Mouse (Mus musculus) thymus, postnatal 36 days (tissue): ENCODE data around the gene AL607142.1.
A peak's percentile ranks its signal among the peaks of the same experiment; 100 is the strongest.

Experiments
- DNase-seq, 2 experiments: peaks; one replicate each; pipeline ENCODE4 v3.0.0; 2022; ENCODE audit warnings: mixed read lengths in 2 of 2

AL607142.1 gene

DNA sequence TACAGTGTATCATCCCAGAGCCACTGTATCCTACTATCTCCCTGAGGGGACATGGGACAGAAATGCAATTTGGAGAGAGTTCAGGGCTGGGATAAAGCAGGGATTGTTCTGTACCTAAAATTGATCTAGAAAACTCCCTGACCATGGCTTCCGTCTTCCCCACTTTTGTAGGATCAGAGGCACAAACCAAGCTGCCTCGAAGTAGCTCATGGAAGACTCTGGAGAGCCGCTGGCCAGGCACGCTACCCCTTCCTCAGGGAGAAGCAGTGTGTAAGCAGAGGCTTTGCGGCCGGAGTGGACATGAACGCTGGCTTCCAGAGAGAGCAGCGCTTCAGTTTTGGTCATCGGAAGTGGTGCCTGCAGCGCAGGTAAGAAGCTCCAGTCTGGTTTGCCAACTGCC, at the start of gene AL607142.1:
Gene AL607142.1 (plus strand): TSS at position 301 of the 400 bp plus-strand sequence.
- no peak for DNase-seq

- DNase-seq: no peak
Measured at GRCm38 (mm10) chr4:120018426-120018825, 46.4 kb upstream of the AL607142.1 start.

DNA sequence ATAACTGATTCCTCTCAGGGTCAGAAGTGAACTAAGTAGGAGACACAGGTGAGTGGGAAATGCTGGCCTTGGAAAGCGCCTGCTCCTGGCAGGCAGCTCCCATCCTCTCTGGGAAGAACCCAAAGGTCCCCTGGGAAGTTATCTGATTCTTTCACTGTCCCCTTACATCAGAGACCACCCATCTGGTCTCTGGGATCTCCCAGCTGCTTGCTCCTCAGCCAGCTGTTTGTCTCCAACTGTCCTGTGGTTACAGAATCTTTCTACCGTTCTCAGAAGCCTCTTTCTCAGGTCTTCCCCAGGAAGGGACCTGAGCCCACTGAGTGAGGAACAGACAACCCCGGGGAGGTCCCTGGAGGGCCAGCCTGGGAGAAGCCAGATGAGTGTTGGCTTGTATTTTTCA, 42.4 kb upstream of the AL607142.1 start:
- no peak for DNase-seq

DNA sequence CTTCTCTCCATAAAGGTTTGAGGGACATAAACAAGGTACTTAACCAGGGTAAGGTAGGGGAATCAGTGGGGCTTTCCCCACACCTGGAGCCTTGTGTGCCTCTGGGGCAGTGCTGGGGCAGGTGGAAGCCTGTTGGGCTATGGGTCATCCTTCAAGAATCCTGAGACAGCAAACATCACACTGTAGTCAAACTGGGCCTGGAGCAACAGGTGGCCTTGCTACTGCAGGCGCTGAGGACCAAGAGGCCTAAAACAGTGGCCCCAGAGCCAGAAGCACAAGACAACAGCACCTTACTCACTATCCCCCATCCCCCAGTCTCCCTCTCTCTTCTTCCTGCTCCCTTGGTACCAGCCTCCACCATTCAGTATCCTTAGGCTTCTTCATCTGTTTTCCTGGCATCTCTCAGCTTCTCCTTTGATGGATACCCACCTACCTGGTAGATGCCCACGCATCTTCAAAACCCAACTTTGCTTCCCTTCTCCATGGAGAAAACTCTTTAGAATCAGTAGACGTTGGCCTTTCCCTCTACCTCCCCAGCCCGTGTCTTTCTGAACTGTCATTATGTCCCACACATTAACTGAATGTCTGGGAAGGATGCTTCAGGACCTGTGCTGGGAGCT, 41.5 kb upstream of the AL607142.1 start:
- DNase-seq: no peak

GRCm38 (mm10) chr4:120024071-120024470, 40.7 kb upstream of the AL607142.1 start:
- DNase-seq: no peak

- no peak for DNase-seq
Measured at GRCm38 (mm10) chr4:120027671-120028070, 37.1 kb upstream of the AL607142.1 start.

DNA sequence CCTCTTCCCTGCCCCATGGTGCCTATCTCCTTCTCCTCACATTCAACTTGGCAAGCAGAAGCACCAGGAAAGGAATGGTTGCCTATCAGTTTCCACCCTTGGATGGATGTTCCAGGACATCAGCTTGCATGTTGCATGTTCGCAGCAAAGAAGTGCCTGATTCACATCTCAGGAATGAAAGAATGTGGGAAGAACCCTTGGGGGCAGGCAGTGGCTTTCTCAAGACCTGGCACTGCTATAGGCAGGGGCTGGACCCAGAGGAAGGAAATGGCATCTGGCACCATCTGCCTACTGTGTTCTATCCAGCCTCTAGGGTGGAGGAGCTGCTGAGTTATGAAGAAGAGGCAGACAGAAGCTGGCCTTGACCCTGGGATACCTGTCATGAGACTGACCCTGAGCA, 34.9 kb upstream of the AL607142.1 start:
- DNase-seq: no peak

DNA sequence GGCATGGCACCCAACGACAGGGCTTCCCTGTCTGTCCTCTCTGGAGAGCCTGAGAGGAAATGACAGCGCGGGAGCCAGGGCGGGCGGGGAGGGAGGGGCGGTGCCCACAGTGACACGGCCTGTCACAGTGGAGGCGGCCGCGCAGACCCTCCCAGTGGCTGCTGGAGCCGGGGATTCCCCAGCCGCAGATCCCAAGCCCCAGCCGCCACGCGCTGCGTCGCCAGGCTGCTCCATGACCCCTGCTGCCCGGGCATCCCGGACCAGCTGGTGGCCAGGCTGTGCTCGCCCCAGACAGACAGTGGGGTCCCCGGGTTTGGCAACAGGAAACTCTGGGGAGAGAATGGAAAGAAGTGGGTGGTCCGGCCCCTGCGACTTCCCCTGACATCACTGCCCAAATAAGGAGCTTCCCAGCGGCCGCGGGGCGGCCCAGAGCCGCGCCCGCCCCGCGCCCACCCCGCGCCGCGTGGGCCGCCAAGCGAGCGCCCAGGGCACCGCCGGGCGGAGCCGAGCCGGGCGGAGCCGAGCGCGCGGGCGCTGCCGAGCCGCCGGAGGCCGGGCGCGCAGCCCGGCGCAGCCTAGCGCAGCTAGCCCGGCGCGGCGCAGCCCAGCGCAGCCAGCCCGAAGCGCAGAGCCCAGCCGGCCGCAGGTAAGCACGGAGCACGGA, 32.3 kb upstream of the AL607142.1 start:
- peak; percentile 76 to 82 for DNase-seq

GRCm38 (mm10) chr4:120032984-120033355, 31.8 kb upstream of the AL607142.1 start:
- DNase-seq: no peak

GRCm38 (mm10) chr4:120036294-120036693, 28.5 kb upstream of the AL607142.1 start:
- DNase-seq: no peak

DNA sequence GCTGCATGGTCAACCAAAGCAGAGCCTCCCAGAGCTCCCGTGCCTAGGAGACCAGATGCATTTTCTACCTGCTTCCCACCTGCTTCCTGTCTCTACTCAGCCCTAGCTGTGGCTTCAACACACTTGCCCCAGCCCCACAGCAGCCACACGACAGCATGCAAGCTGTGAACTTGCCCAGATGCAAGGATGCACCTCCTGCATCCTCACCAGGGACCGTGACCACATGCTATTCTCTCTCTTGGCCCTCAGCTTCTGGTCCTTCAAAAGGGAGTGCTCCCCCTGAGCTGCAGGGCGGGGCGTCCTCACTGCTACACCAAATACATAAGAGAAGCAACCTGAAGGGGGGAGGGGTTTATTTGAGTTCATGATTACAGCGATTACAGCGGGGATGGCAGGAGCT, 27.8 kb upstream of the AL607142.1 start:
- DNase-seq: peak in 1 of 2 experiments; percentile 55

GRCm38 (mm10) chr4:120041520-120041919, 23.3 kb upstream of the AL607142.1 start:
- DNase-seq: no peak

GRCm38 (mm10) chr4:120042480-120042879, 22.3 kb upstream of the AL607142.1 start:
- no peak for DNase-seq

DNA sequence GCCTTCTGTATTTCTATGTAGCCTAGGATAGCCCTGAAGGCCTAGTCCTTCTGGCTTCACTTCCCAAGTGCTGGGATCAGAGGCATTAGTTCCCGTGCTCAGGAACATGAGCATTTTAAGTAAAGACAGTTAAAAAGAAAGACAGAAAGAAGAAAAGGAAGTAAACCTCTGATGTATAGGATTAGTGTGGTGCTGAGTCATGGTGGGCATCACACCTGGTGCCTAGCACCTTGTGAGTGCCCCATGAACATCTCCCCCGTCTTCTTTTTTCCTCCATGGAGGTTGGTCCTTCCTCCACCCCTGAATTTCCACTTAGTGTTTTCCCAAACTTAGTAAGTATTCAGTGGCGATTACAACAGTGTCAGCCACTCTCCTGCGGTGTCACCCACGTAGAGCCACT, 20.2 kb upstream of the AL607142.1 start:
- peak in 1 of 2 experiments; percentile 42 for DNase-seq

DNA sequence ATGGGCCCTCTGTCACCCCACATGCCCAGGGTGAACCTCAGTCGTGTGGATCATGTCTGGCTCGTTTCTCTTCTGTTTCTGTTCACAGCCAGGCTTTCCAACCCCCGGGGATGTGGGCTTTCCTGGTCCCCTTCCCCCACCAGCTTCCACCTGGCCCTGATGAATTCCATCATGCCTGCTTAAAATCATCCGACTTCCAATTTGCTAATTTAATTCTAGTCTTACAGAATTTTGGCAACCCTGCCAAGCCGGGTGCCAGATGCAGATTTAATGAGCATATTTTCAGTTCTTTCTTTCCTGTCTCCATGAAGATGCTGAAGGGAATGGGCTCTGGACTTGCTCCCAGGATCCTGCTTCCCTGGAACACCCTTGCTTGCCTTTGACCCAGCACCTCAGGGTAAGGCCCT, 19.7 kb upstream of the AL607142.1 start:
- no peak for DNase-seq

DNA sequence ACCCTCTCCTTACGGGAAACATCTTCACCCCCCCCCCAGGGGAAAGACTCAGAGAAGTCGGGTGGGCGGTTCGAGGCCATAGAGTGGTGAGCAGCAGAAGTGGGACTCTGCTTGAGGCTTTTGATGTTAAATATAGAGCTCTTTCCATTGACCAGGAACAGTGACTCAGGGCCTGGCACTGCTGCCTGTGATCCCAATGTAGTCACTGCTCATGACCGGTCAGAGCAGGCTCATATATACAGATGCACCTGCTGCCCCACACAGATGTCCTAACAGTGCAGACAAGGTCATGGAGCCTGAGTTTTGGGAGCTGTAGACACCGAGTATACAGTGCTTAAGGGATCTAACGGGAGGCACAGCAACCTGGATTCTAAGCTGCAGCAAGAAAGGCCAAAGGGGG, 18.9 kb upstream of the AL607142.1 start:
- no peak for DNase-seq

- DNase-seq: no peak
Measured at GRCm38 (mm10) chr4:120047060-120047459, 17.7 kb upstream of the AL607142.1 start.

DNA sequence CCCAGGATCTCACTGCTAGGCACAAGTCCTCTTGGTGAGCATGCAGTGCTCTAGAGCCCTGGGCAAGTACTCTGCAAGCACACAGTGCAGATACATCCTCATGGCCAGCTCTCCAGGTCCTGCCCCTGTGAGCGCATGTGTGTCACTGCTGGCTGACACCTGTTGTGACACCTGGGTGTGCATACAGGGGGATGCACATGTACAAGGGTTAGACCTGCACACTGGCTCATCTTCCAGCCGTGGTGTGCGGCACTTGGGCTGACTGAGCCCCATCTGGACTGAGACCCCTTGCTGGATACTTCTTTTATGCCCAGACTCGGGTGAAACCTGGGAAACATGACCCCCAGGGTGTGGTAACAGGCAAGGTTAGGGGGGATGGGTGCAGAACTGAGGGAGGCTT, 16.5 kb upstream of the AL607142.1 start:
- no peak for DNase-seq

DNA sequence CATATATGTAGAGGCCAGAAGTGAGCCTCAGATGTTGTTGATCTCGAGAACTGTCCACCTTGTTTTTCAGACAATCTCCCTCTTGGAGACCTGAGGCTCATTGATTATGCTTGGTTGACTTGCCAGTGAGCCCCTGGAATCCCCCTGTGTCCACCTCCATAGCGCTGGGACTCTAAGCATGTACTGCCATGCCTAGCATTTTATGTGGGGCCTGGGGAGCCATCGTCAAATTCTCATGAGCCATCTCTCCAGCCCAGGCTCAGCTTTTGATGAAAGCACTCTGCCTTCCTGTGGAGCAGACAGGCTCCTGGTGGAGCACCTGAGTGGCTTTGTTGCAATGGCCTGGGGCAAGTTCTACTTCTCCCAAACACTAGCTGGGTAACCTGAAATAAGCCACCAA, 14.9 kb upstream of the AL607142.1 start:
- DNase-seq: no peak

DNA sequence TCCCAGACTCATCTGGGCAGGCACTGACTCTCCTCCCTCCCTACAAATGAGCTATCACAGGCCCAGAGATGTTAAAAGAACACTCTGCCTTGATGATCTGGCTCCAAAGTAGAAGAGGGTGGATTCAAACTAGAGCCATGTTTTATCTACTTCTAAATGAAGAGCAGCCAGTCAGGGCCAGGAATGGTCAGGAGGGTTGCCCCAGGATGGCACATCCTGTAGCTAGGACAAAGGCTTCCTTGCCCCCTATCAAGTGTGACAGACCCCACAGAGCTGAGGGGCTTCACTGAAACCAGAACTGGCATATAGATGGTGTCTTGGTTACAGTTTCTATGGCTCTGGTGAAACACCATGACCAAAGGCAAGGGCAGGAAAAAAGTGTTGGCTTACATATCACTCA, 12.3 kb upstream of the AL607142.1 start:
- DNase-seq: no peak

DNA sequence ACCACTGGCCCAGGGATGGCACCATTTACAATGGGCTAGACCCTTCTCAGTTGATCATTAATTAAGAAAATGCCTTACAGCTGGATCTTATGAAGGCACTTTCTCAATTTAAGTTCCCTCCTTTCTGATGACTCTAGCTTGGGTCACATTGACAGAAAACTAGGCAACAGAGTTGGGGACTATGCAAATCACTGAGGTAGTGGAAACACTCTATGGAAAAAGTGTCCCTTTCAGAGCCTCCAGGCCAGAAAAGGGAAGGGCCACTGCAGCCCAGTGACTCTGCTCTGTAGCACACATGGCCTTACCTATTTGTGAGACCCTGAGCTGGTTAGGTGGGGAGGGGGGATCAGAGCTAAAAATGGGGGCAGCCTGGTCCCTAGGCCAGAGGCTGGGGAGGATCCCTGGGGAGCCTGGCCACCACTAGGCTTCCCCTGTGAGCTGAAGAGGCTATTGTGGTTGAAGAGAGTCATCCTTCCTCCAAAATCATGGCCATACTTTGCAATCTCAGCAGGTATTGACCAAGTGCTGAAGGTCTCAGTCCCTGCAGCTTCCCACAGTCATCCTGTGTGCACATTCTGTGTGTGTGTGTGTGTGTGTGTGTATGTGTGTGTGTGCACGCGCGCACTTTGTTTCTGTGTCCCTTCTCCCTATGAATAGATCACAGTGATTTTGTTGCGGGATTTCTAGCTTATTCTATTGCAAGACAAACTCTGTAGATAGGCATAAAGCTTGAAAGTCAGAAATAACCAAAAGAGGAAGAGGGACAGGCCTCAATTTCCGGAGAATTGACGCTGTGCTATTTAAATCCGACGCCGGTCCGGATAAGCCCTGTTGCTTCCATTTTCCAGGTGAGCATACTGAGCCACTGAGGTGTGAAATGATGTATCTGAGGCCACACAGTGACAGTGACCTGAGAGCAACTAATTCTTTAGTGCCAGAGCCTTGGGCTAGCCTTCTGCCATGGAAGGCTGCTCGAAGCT, 11.5 kb upstream of the AL607142.1 start:
- no peak for DNase-seq

DNA sequence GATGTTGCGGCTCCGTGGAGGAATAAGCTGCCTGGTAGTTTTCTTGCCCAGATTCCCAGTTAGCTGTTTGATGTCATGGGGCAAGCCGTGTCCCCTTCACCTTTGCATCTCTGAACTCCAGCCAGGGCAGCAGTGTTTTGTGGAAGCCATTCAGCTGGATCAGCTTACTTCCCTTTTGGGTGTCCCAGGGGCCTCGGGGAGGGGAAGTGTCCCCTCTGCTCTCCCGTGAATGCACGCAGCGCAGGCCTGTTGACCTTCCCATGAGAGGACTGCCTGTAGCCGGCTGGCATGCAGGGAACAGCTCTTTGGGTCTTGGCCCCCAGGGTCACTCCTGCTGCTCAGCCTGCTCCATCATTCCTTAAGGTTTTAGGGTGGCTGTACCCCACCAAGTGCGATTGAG, 10.7 kb upstream of the AL607142.1 start:
- no peak for DNase-seq

GRCm38 (mm10) chr4:120056451-120056850, 8.3 kb upstream of the AL607142.1 start:
- peak in 1 of 2 experiments; percentile 50 for DNase-seq

GRCm38 (mm10) chr4:120057529-120057928, 7.3 kb upstream of the AL607142.1 start:
- DNase-seq: no peak
